Mouse (Mus musculus) erythroblast, embryonic 14.5 days (primary cell): ENCODE measurements at regions not wholly inside any gene's neighbourhood (a gene's known extent, or its start where the extent isn't known, plus 50 kb on each side); places are given as distances from the start of the nearest gene placed in this dataset.

Experiments used
- H3K27me3 ChIP-seq: 2 replicates; pipeline ENCODE4 v1.6.1; 2012; ENCODE audit warnings: inconsistent platforms; ENCODE audit not compliant: control insufficient read depth
- H3K36me3 ChIP-seq: 2 replicates; pipeline ENCODE4 v1.6.1; 2012; ENCODE audit warnings: mild to moderate bottlenecking, inconsistent platforms; ENCODE audit not compliant: control insufficient read depth
- H3K4me1 ChIP-seq: 2 replicates; pipeline ENCODE4 v1.6.1; 2012; ENCODE audit warnings: inconsistent platforms; ENCODE audit not compliant: control insufficient read depth
- H3K4me3 ChIP-seq: replicated peaks from 2 replicates; pipeline ENCODE3; 2012; ENCODE audit warnings: moderate library complexity, mild to moderate bottlenecking, inconsistent platforms
- H3K9me3 ChIP-seq: 2 replicates; pipeline ENCODE4 v1.6.1; 2012; ENCODE audit warnings: low read length, inconsistent platforms, mixed read lengths; ENCODE audit not compliant: control insufficient read depth
- GATA1 ChIP-seq: IDR thresholded peaks from 2 replicates; pipeline ENCODE4 v1.6.1; 2012; ENCODE audit warnings: low read length, inconsistent platforms, mixed read lengths
- TAL1 ChIP-seq: IDR thresholded peaks from 3 replicates; pipeline ENCODE4 v1.6.1; 2012; ENCODE audit warnings: low read length, inconsistent platforms, mixed read lengths

DNA sequence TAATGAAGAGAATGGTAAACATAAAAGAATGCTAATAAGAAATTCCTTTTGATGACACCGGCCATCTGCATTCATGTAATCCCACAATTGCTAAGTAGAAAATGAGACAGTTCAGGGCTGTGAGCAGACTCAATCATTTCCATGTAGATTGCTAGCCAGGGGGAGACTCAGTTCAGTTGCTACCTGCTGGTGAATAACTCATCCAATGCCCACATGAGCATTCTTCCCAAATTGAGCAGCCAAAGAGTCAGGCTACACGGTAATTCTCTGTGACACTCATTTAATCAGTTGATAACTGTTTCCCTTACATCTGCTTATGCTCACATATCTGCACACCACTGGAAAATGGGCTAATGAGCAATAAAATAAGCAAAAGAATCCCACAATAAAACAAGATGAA is 345.0 kb downstream of the Ipo11 start:
- Histone ChIP-seq H3K36me3 (no peaks in the 10 kb centered on the region), H3K4me3 (no peak overlapping the region), H3K4me1 (no peaks in the 10 kb centered on the region), H3K27me3 (no peaks in the 10 kb centered on the region), H3K9me3 (no peaks in the 10 kb centered on the region)
- TF ChIP-seq TAL1 (no peak), GATA1 (no peak)

DNA sequence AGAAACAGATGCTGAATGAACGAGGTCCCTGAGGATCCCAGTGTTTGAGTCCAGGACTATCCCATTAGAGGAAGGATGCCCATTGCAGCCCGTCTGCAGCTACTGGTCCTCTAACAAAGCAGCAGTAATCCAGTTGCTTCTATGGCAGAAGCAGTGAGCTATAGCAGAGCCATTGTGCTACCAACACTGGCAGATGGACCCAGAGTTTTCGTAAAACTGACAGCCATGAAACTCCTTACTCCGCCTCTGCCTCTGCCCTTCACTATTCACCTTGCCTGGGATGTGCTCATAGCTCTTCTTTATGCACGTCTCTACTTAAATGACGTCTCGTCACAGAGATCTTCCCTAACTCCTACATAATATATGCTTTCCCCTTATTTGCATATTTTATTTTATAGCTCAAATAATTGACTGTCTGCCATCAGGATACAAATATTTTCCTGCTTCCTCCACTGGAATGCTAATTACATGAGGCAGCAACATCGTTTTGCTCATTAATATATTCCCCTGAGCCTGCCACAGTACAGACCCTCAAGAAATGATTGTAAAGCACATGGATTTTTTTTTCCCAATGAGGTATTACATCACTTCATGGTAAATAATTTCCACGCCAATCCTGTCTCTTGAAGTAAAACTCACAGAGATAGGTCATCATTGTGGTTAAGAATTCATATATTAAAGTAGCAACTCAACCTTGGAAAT is 368.9 kb downstream of the Ipo11 start:
- Histone ChIP-seq H3K4me3 (no peak overlapping the region), H3K27me3 (no peaks in the 10 kb centered on the region), H3K4me1 (no peaks in the 10 kb centered on the region), H3K9me3 (0 out of 2 replicates have a peak, but pooled peaks cover 2% of the 10 kb centered on the region), H3K36me3 (no peaks in the 10 kb centered on the region)
- TF ChIP-seq TAL1 (no peak), GATA1 (no peak)

DNA sequence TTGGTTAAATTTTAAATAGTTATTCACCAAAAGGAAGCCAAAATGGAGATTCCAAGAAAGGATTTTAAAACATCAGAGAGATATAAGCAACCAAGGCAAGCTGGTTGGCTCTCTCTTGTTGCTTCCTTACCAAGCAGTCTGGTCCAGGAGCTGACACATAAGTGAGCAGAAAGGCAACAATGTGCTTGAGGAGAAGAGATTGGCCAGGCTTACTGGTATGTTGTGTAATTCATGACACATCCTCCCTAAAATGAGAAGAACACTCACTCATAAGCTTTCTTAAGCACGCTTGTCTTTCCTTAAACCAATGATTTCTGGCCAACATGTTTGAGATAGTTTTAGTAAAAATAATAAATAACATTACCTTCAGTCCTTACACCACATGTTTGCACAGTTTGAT is 374.2 kb downstream of the Ipo11 start:
- no peak overlapping the region for H3K4me3 ChIP-seq
- TF ChIP-seq TAL1 (no peak), GATA1 (no peak)
- no peaks in the 10 kb centered on the region; the same call in 1 of the 2 replicates for H3K9me3 ChIP-seq
- H3K4me1 ChIP-seq, result no peaks in the 10 kb centered on the region
- H3K27me3 ChIP-seq, result no peaks in the 10 kb centered on the region
- H3K36me3 ChIP-seq, result no peaks in the 10 kb centered on the region

DNA sequence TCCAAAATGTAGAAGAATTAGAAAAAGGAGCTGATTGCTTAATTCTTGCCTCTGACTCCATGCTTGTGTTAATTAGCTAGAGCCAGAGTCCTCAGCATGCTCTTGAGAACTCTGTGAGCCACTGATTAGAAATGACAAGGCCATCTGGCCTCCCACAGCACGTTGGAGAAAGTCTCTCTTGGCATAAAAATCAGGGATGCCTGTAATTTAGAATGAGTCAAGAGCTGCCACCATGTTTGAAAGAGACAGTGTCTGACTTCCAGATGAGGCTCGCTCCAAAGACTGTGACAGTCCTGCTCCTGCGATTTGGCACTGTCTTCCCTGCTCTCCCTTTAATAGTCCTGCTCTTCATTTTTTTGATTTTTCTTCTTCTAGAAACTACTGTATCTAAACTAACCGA is 374.6 kb downstream of the Ipo11 start:
- Histone ChIP-seq H3K27me3 (no peaks in the 10 kb centered on the region), H3K36me3 (no peaks in the 10 kb centered on the region), H3K4me3 (no peak overlapping the region), H3K4me1 (no peaks in the 10 kb centered on the region), H3K9me3 (no peaks in the 10 kb centered on the region; the same call in 1 of the 2 replicates)
- no peak for TF ChIP-seq GATA1
- no peak for TF ChIP-seq TAL1

DNA sequence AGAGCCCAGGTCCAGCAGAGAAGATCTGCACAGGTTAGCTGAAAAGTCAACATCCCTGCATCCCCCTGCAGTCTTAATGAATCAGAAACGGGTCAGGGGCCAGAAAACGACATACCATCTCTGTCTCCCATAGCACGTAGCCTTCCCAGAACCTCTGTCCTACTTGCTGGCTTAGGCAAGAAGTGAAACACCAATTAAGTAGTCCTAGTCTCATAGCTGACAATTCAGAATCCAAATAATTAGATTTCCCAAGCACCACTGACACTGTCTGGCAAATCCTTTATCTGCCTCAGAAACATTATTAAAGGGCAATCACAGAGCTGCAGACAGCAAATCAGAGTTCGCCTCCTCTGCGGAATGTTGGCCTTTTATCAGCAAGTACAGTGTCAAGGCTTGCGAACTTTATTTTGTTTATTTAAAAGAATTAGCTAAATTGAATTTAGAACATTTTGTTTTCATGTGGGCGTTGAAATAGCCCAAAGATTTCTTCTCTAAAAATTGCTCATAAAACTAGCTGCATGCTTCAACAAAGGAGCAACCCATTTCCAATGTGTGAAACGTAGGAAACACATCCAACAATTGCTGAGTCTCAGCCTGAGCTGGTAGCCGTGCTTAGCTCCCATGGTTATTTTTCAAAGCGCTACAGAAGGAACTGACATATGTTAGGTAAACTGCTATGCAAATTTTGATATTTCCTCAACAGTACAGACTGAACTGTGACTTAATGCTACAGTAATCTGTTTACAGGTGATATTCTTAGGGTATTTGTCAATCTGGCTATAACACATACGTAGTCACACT is 411.2 kb downstream of the Ipo11 start:
- no peaks in the 10 kb centered on the region for H3K27me3 ChIP-seq
- H3K4me1 ChIP-seq, result no peaks in the 10 kb centered on the region
- no peaks in the 10 kb centered on the region for H3K9me3 ChIP-seq
- TF ChIP-seq TAL1 (no peak), GATA1 (no peak)
- no peaks in the 10 kb centered on the region for H3K36me3 ChIP-seq
- H3K4me3 ChIP-seq, result no peak overlapping the region

DNA sequence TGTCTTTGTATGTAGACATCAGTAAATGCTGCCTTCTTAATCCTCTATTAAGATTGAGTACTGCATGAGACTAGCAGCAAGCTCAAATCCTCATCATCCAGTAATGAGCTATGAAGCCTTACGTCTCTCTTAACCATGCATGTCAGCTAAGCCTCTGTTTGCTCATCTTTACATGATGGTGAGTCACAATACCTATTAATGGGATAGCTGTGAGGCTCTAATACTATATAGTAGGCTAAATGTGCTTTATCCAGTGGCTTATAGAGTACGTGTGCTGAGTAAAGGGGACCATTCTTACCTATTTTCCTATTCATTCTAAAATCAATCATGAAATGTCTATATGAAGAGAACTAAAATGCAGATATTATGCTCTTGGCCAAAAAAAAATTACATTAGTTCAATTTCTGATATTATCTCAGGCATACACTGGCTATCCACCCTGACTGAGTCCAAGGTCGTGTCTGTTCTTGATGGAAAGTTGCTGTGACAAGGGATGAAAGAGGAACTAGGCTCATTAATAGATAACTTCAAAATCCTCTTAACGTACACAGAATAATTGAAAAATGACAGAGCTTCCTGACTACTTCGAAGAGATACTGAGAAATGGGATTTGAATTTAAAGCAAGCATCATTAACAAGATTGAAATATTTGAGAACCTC is 422.1 kb downstream of the Ipo11 start:
- H3K27me3 ChIP-seq, result no peaks in the 10 kb centered on the region
- no peak overlapping the region for H3K4me3 ChIP-seq
- no peaks in the 10 kb centered on the region for H3K4me1 ChIP-seq

DNA sequence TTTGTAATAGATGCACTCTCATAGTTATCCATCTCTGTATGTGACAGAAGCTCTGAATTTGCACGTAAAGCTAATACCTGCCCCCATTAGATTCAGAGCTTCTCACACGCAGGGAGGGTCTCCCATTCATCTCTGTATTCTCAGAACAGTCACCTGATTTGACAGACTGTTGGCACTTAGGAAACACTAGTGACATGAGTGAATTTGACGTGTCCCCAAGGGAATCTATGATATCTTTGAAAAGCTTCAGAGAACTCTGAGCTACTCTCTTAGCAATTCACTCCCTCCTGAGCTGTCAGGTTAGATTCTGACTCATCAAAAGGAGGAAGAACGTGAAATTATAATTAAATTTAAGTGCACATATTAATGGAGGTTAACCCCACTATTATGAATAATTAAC is 423.1 kb downstream of the Ipo11 start:
- Histone ChIP-seq H3K4me1 (no peaks in the 10 kb centered on the region), H3K4me3 (no peak overlapping the region), H3K36me3 (no peaks in the 10 kb centered on the region), H3K9me3 (no peaks in the 10 kb centered on the region), H3K27me3 (no peaks in the 10 kb centered on the region)
- TF ChIP-seq TAL1 (no peak), GATA1 (no peak)

More for the DNA sequence above, 422.1 kb downstream of the Ipo11 start:
- no peaks in the 10 kb centered on the region for H3K9me3 ChIP-seq
- TF ChIP-seq GATA1 (no peak), TAL1 (no peak)
- H3K36me3 ChIP-seq, result no peaks in the 10 kb centered on the region

DNA sequence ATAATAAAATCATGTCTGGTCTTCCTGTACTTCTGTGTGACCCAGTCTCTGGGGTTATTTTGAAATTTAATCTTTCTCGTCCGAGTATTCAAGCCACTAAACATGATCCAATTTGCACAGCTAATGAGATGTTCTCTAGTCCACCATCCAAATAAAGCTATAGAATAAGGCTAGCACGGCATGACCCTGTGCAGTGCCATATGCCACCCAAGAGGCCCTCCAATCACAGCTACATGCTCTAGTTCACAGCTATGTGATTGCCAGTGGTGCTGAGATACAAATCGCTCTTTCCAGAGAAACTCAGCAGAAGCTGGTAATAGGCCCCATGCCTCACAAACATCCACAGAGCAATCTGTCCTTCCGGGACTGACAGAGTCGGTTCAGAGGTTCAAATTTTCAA is 426.3 kb downstream of the Ipo11 start:
- Histone ChIP-seq H3K36me3 (no peaks in the 10 kb centered on the region), H3K27me3 (no peaks in the 10 kb centered on the region), H3K9me3 (no peaks in the 10 kb centered on the region), H3K4me1 (no peaks in the 10 kb centered on the region), H3K4me3 (no peak overlapping the region)
- TF ChIP-seq GATA1 (no peak), TAL1 (no peak)

DNA sequence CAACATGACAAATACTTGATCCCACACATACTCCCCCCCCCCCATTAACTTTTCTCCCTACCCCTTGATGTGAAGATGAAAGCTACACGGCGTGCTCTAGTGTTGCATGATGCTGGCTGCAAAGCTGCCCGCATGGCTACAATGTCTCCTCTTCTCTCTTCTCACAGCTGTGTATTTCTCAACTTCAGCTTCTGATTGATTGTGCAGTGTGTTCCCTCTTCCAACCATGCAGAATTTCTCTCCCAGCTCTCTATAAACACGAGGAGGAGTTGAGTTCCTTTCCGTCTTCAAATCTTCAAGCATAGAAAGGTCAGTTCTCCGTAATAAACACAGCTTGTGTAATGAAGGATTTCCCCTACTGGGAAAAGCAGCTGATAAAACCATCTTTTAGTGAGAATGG is 435.5 kb downstream of the Ipo11 start:
- Histone ChIP-seq H3K4me3 (no peak overlapping the region), H3K36me3 (no peaks in the 10 kb centered on the region), H3K27me3 (no peaks in the 10 kb centered on the region), H3K9me3 (peaks cover 8% of the 10 kb centered on the region), H3K4me1 (no peaks in the 10 kb centered on the region)
- TF ChIP-seq TAL1 (no peak), GATA1 (no peak)
